Mouse (Mus musculus): ENCODE results near the gene Akap12. TPM values are rescaled to one million over a fixed set of nuclear protein-coding genes. Genes with fewer than 3 reads are reported as not detected.

Akap12 gene
- polyA plus RNA-seq, 1 experiment, result 23.6 TPM

GRCm38 (mm10) chr10:4284781-4285180 lies 18.6 kb downstream of the Akap12 start:
- DNase-seq (ENCODE audit: low read depth), result no peak

GRCm38 (mm10) chr10:4285752-4286151 lies 19.6 kb downstream of the Akap12 start:
- DNase-seq (ENCODE audit: low read depth), result no peak

GRCm38 (mm10) chr10:4289171-4289570 lies 23.0 kb downstream of the Akap12 start:
- no peak for DNase-seq (ENCODE audit: low read depth)

GRCm38 (mm10) chr10:4289636-4290035 lies 23.5 kb downstream of the Akap12 start:
- DNase-seq (ENCODE audit: low read depth), result no peak

GRCm38 (mm10) chr10:4290145-4290544 lies 24.0 kb downstream of the Akap12 start:
- DNase-seq (ENCODE audit: low read depth), result no peak

GRCm38 (mm10) chr10:4290561-4290960 lies 24.4 kb downstream of the Akap12 start:
- DNase-seq (ENCODE audit: low read depth), result no peak

GRCm38 (mm10) chr10:4293418-4293817 lies 27.2 kb downstream of the Akap12 start:
- no peak for DNase-seq (ENCODE audit: low read depth)

- DNase-seq (ENCODE audit: low read depth), result no peak
These were observed 37.4 kb downstream of the Akap12 start for GRCm38 (mm10) chr10:4303558-4303957.

- peak; percentile 60 for DNase-seq (ENCODE audit: low read depth)
These were observed 57.7 kb downstream of the Akap12 start for GRCm38 (mm10) chr10:4323885-4324284.

- no peak for DNase-seq (ENCODE audit: low read depth)
These were observed 59.4 kb downstream of the Akap12 start for GRCm38 (mm10) chr10:4325562-4325961.

- DNase-seq (ENCODE audit: low read depth), result no peak
These were observed 61.5 kb downstream of the Akap12 start for GRCm38 (mm10) chr10:4327716-4328115.

- DNase-seq (ENCODE audit: low read depth), result no peak
These were observed 66.2 kb downstream of the Akap12 start for GRCm38 (mm10) chr10:4332228-4332979.

- no peak for DNase-seq (ENCODE audit: low read depth)
These were observed 67.1 kb downstream of the Akap12 start for GRCm38 (mm10) chr10:4333319-4333718.

GRCm38 (mm10) chr10:4334039-4334683 lies 68.0 kb downstream of the Akap12 start:
- DNase-seq (ENCODE audit: low read depth), result no peak

GRCm38 (mm10) chr10:4338863-4339461 lies 72.8 kb downstream of the Akap12 start:
- no peak for DNase-seq (ENCODE audit: low read depth)

- no peak for DNase-seq (ENCODE audit: low read depth)
These were observed 75.2 kb downstream of the Akap12 start for GRCm38 (mm10) chr10:4341430-4341829.

GRCm38 (mm10) chr10:4346489-4347135 lies 80.4 kb downstream of the Akap12 start:
- DNase-seq (ENCODE audit: low read depth), result no peak

- no peak for DNase-seq (ENCODE audit: low read depth)
These were observed 80.9 kb downstream of the Akap12 start for GRCm38 (mm10) chr10:4347136-4347492.

GRCm38 (mm10) chr10:4347591-4347990 lies 81.4 kb downstream of the Akap12 start:
- no peak for DNase-seq (ENCODE audit: low read depth)

GRCm38 (mm10) chr10:4354371-4355260 lies 88.4 kb downstream of the Akap12 start:
- DNase-seq (ENCODE audit: low read depth), result no peak

- DNase-seq (ENCODE audit: low read depth), result no peak
These were observed 89.8 kb downstream of the Akap12 start for GRCm38 (mm10) chr10:4355882-4356451.
